Mouse (Mus musculus) liver, adult 2 months (tissue): Measurements from ENCODE around the gene Gm21885. TPM values are rescaled to one million over a fixed set of nuclear protein-coding genes. Genes with fewer than 3 reads are reported as not detected.

Experiments
- DNase-seq: peaks from one replicate; pipeline ENCODE4 v3.0.0-alpha.2; 2011; ENCODE audit warnings: low read depth, low spot score; ENCODE audit errors: extremely low read depth
- H3K27ac ChIP-seq: fragments of 200-500 bp; replicated peaks from 2 replicates; pipeline ENCODE4 v1.5.1; 2012; ENCODE audit warnings: low read depth, mild to moderate bottlenecking, control low read depth, inconsistent platforms, low read length; ENCODE audit not compliant: insufficient read depth
- H3K27me3 ChIP-seq: fragments of 200-500 bp; 2 replicates; pipeline ENCODE4 v1.6.1; 2012; ENCODE audit warnings: mild to moderate bottlenecking, moderate library complexity, low read length, inconsistent platforms; ENCODE audit not compliant: control insufficient read depth, insufficient read depth
- H3K36me3 ChIP-seq: fragments of 200-500 bp; 2 replicates; pipeline ENCODE4 v1.6.1; 2012; ENCODE audit warnings: low read length, inconsistent platforms; ENCODE audit not compliant: control insufficient read depth, insufficient read depth
- H3K4me1 ChIP-seq: fragments of 200-500 bp; 2 replicates; pipeline ENCODE4 v1.6.1; 2011; ENCODE audit warnings: low read length; ENCODE audit not compliant: control insufficient read depth, insufficient read depth
- H3K4me3 ChIP-seq: fragments of 200-500 bp; 2 replicates; pipeline ENCODE4 v1.5.1; 2011; ENCODE audit warnings: low read depth, mild to moderate bottlenecking, control low read depth, low read length, moderate library complexity; ENCODE audit not compliant: insufficient read depth
- H3K79me2 ChIP-seq: fragments of 200-500 bp; 2 replicates; pipeline ENCODE4 v1.6.1; 2012; ENCODE audit warnings: inconsistent platforms, mild to moderate bottlenecking, low read length, moderate library complexity; ENCODE audit not compliant: control insufficient read depth, insufficient read depth
- H3K9ac ChIP-seq: fragments of 200-500 bp; 2 replicates; pipeline ENCODE4 v1.6.1; 2012; ENCODE audit warnings: low read depth, mild to moderate bottlenecking, control low read depth, inconsistent platforms, low read length
- CTCF ChIP-seq: fragments of 200-500 bp; IDR thresholded peaks from 2 replicates; pipeline ENCODE4 v1.5.1; 2011; ENCODE audit warnings: low read depth, low read length, control low read depth
- POLR2A ChIP-seq: fragments of 200-500 bp; IDR thresholded peaks from 2 replicates; pipeline ENCODE4 v1.6.1; 2011; ENCODE audit warnings: low read length, control low read depth; ENCODE audit not compliant: insufficient read depth; ENCODE audit errors: extremely low read depth
- WGBS: fragments of 180-500 bp; shearing (Covaris S2); methylation state at CpG from one replicate; pipeline ENCODE4 v1.1.7; 2018; 5-methylcytosine and 5-hydroxymethylcytosine counted together
- polyA plus RNA-seq: library from polyadenylated mRNA; depleted of rRNA; stranded (reverse); fragments of >200 nt; gene quantifications from 2 replicates; pipeline ENCODE4 v1.2.3, GENCODE M21; 2012
- total RNA-seq: library from RNA; depleted of rRNA; stranded (reverse); fragments of >200 nt; gene quantifications from 2 replicates; pipeline ENCODE4 v1.2.3, GENCODE M21; 2014

Gene Gm21885
- total and polyA plus RNA-seq, 2 experiments = 0.49 TPM; not detected in 1

DNA sequence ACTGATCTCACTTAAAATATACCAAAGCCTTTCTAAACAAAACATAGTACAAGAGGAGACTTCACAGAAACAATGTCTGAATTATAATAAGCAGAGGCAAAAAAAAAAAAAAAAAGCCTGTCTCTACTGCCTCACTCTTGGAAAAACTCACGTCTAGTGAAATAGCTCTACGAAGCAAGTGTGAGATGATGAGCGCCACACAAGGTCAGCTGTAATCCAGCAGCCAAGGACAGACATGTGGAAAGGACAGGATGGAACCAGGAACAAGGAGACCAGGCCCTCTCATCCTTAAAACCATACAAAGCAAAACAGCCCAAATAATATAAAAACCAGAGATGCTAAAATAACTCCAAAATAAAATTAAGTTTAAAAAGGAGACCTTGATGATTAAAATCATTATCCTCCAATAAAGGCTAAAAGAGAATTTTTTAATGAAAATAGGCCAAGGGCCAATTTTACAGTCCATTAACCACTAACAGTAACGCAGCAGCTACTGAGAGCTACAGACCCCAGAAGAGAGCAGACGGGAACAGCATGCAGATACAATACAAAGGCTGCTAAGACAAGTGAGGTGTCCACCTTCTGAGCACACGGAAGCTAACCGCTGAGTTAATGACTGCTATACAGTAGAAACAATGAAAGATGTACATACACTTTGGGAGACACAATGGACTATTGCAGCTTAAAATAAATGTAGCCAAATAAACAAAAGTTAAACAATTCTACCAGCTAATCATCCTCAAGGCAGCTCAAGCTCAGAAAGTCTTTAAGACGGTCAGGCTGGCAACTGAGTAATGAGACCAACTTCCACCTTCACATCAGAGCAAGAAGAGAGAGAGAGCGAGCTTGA is 13.5 kb downstream of the Gm21885 start:
- no peaks in the 10 kb centered on the region for H3K4me1 ChIP-seq
- peaks cover 83% of the 10 kb centered on the region for H3K36me3 ChIP-seq
- H3K27ac ChIP-seq = no peak overlapping the region
- no peak overlapping the region for H3K9ac ChIP-seq
- H3K27me3 ChIP-seq = no peaks in the 10 kb centered on the region
- no peak overlapping the region for H3K4me3 ChIP-seq
- no peaks in the 10 kb centered on the region; the same call in 1 of the 2 replicates for H3K79me2 ChIP-seq
- no peak for DNase-seq
- WGBS = 89% methylated on average over 9 of the region's 9 CpGs
- TF ChIP-seq POLR2A = no peak
- TF ChIP-seq CTCF = no peak

DNA sequence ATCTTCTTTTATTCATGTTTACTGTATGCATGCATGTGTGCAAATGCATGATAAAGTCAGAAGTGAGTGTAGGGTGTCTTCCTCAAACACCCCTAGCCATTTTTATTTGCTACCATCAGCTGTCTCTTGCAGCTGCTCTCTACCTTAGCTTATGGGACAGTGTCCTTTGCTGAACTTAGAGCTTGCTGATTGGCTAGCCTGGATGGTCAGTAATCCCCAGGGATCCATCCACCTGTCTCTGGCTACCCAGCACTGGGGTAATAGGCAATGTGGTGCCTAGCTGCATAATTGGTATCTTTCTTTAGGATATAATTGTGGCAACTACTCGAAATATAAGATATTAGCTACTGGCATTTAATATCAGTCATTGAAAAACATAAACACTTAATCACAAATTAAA is 31.1 kb downstream of the Gm21885 start:
- no peak for TF ChIP-seq CTCF
- no peak for TF ChIP-seq POLR2A
- Histone ChIP-seq H3K4me1 (peaks cover 21% of the 10 kb centered on the region), H3K27ac (no peak overlapping the region), H3K79me2 (peaks cover 44% of the 10 kb centered on the region; the same call in 1 of the 2 replicates), H3K36me3 (peaks cover 7% of the 10 kb centered on the region), H3K27me3 (no peaks in the 10 kb centered on the region), H3K9ac (no peak overlapping the region), H3K4me3 (no peak overlapping the region)
- DNase-seq = no peak
- WGBS = 89% methylated on average over 1 of the region's 1 CpGs

- H3K4me3 ChIP-seq = no peak overlapping the region
- H3K36me3 ChIP-seq = peaks cover 1% of the 10 kb centered on the region
- no peak for DNase-seq
- no peaks in the 10 kb centered on the region for H3K27me3 ChIP-seq
- H3K27ac ChIP-seq = no peak overlapping the region
- no peak overlapping the region for H3K9ac ChIP-seq
- WGBS = 61% methylated on average over 2 of the region's 2 CpGs
- peaks cover 52% of the 10 kb centered on the region; the same call in 1 of the 2 replicates for H3K79me2 ChIP-seq
- H3K4me1 ChIP-seq = peaks cover 28% of the 10 kb centered on the region
- TF ChIP-seq CTCF = no peak
- no peak for TF ChIP-seq POLR2A
Measured at GRCm38 (mm10) chr11:94314098-94314652, 32.5 kb downstream of the Gm21885 start.

DNA sequence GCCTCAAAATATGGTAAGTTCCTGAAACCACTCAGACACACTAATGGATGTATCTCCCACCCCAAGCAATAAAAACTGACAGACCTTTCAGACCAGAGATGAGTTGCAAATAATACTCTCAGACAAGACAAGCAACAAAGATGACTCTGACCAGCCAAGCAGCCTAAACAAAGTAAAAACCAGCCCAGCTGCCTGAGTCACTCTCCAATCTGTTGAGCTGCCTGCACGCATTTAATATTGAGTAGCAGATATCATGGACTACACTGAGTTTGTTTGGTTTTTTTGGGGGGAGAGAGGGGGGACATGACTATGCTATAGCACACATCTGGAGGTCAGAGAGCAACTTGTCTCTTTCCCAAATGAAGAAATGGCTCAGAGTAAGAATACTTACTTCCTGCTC is 33.6 kb downstream of the Gm21885 start:
- TF ChIP-seq POLR2A (no peak), CTCF (no peak)
- H3K9ac ChIP-seq = no peak overlapping the region
- no peak overlapping the region for H3K4me3 ChIP-seq
- no peaks in the 10 kb centered on the region; the same call in 1 of the 2 replicates for H3K36me3 ChIP-seq
- WGBS = 36% methylated on average over 1 of the region's 1 CpGs
- peaks cover 59% of the 10 kb centered on the region; the same call in 1 of the 2 replicates for H3K79me2 ChIP-seq
- peaks cover 33% of the 10 kb centered on the region for H3K4me1 ChIP-seq
- DNase-seq = no peak
- no peak overlapping the region for H3K27ac ChIP-seq
- H3K27me3 ChIP-seq = no peaks in the 10 kb centered on the region

DNA sequence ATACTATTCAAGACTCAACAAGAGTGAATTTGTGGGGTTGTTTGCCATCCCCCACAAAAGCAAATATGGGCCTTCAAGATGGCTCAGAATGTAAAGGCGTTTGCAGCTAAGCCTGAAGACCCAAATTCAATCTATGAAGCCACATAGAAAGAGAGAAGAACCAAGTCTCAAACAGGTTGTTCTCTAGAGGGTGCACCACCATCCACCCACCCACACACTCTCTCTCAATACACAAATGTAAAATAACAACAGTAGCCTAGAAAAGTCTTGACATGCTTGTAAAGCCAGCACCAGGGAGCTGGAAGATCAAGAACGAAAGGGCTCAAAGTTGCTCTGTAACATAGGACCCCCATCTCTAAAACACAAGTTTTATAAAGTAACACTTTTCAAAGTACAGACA is 34.9 kb downstream of the Gm21885 start:
- 36% methylated on average over 2 of the region's 2 CpGs for WGBS
- DNase-seq = no peak
- Histone ChIP-seq H3K79me2 (peaks cover 59% of the 10 kb centered on the region; the same call in 1 of the 2 replicates), H3K27ac (no peak overlapping the region), H3K4me3 (no peak overlapping the region), H3K36me3 (no peaks in the 10 kb centered on the region; the same call in 1 of the 2 replicates), H3K4me1 (peaks cover 32% of the 10 kb centered on the region), H3K9ac (no peak overlapping the region), H3K27me3 (no peaks in the 10 kb centered on the region)
- TF ChIP-seq CTCF (no peak), POLR2A (no peak)
